Mouse (Mus musculus): Measurements from ENCODE around the gene Tfip11. TPM values are rescaled to one million over a fixed set of nuclear protein-coding genes. Genes with fewer than 3 reads are reported as not detected.

Gene Tfip11
- 9.9 and 11.0 TPM in 2 replicates for polyA plus RNA-seq (2012; rRNA removed)

GRCm38 (mm10) chr5:112325546-112326445, at the start of gene Tfip11:
TSS of gene Tfip11 (plus strand) at chr5:112326358.

DNA sequence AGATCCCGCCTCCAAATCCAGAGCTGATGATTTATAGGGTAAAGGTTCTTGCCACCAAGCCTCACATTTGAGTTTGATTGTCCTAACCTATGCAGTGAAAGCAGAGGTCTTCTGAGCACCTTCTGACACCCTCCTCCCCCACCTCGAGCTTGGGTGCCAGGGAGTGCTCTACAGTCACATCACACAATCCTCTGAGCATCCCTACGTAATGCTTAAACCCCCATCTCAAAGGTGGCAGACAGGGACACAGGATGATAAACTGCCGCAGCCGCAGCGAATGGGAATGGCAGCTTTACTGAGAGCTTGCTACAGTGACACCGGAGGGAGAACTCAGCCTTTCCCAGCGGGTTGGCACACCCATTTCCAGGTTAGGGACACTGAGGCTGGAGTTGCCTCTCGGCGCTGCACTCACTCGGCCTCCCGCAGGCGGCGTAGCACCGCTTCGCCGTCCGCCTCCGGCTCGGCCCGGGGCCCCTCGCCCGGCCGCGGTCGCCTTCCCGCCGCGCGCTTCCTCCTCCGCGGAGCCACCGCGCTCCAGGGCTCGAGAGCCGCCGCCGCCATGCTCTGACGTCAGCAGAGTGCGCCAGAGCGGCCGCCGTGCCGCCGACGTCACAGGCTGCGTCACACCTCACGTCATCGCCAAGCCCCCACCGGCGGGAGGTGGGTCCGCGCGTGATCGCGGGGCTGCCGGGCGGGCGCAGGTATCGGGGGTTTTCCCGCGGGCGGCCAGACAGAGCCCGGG, 16.5 kb downstream of the Tfip11 start, which contains the start of the genes Srrd and Hps4:
Srrd (minus strand) TSS at position 578 of the 742 bp plus-strand sequence.
Hps4 (plus strand) TSS at position 621 of the 742 bp plus-strand sequence.

GRCm38 (mm10) chr5:112355910-112356309, 29.8 kb downstream of the Tfip11 start, which contains the start of gene Gm6583:
TSS of gene Gm6583 (minus strand) at chr5:112356033.

Other genes with a start within 250 kb of the Tfip11 start
- 0.67 and 0.97 TPM in 2 replicates for gene Cryba4, start 73.8 kb upstream of the Tfip11 start, polyA plus RNA-seq (2012; rRNA removed)
- gene Crybb1, start 70.5 kb upstream of the Tfip11 start, polyA plus RNA-seq (2012; rRNA removed): 0.07 TPM in 1 of 2 replicates, not detected in the other
- gene Tpst2, start 49.7 kb upstream of the Tfip11 start, polyA plus RNA-seq (2012; rRNA removed): 27.3 and 29.9 TPM in 2 replicates
- 14.0 and 14.5 TPM in 2 replicates for gene Srrd, start 16.7 kb downstream of the Tfip11 start, polyA plus RNA-seq (2012; rRNA removed)
- gene Hps4, start 16.7 kb downstream of the Tfip11 start, polyA plus RNA-seq (2012; rRNA removed): 13.1 TPM in 2 replicates
- gene Gm6583, start 29.7 kb downstream of the Tfip11 start, polyA plus RNA-seq (2012; rRNA removed): 0.06 and 0.09 TPM in 2 replicates
- 0.07 TPM in 2 replicates for gene Asphd2, start 68.5 kb downstream of the Tfip11 start, polyA plus RNA-seq (2012; rRNA removed)
- not detected in 2 replicates for gene Gm6588, start 123.1 kb downstream of the Tfip11 start, polyA plus RNA-seq (2012; rRNA removed)